Mouse (Mus musculus) lung, postnatal 14 days (tissue): ENCODE results near the gene S1pr2.
"Not testable (repeated sequence)": the region's sequence is repeated elsewhere in the genome, so short reads cannot be mapped to it uniquely, and the experiment has no call there.

Experiments used
- DNase-seq: peaks from one replicate; pipeline ENCODE4 v3.0.0; 2021

S1pr2 gene

GRCm38 (mm10) chr9:20976216-20976960 is at the start of gene S1pr2:
Gene S1pr2 (minus strand): TSS chr9:20976781.
- DNase-seq: peak; percentile 86

DNA sequence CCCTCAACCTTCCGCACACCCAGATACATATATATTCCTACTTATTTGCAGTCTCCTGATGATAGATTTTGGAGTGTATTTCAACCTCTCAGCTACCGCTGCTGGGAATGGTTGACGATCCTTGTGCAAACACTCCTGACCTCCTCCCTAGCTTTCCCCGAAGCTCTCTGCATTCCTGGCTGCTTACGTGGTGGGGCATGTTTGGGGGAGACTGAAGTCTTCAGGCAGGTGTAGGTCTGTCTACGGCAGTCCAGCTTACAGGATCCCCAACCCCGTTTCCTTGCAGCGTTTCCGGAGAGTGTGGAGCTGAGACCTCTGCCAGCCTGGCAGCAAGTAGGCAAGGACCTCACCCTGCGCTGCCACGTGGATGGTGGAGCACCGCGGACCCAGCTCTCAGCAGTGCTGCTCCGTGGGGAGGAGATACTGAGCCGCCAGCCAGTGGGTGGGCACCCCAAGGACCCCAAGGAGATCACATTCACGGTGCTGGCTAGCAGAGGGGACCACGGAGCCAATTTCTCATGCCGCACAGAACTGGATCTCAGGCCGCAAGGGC is 48.8 kb upstream of the S1pr2 start:
- DNase-seq: peak; percentile 60

- DNase-seq: no peak
Observed at GRCm38 (mm10) chr9:21022726-21023125, 46.1 kb upstream of the S1pr2 start.

- no peak for DNase-seq
Observed at GRCm38 (mm10) chr9:21022288-21022687, 45.7 kb upstream of the S1pr2 start.

DNA sequence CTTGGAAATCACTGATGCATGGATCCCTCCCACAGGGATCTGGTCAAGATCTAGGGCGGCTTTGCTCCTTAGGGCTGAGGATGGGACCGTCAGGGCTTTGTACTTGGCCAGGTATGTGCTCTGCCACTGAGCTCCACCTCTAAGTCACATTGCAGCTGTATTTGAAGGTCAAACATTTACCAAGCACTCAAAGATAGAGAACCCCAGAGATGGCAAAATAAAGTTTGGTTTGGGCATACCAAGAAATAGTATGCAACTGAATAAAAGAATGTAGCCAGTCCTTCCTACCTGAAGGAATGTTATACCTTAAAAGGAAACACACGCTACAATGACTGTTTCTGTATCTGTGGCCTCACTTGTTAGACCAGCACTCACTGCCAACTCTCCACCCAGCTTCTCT is 44.8 kb upstream of the S1pr2 start:
- DNase-seq: no peak

GRCm38 (mm10) chr9:21018600-21018999 is 42.0 kb upstream of the S1pr2 start:
- no peak for DNase-seq

DNA sequence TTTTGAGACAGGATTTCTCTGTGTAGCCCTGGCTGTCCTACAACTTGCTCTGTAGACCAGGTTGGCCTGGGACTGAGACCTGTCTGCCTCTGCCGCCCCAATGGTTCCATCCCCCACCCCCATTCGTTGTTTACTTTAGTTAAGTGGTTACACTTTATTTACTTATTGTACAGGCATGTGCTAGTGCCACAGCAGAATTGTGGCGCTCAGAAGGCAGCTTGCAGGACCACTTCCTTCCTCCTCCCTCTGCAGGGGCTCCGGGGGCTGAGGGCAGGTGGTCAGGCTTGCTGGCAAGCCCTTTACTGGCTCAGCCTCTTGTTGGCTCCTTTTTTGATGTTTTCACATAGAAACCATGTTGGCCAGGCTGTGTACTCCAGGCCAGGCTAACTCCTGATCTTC is 40.6 kb upstream of the S1pr2 start:
- DNase-seq: no peak

DNA sequence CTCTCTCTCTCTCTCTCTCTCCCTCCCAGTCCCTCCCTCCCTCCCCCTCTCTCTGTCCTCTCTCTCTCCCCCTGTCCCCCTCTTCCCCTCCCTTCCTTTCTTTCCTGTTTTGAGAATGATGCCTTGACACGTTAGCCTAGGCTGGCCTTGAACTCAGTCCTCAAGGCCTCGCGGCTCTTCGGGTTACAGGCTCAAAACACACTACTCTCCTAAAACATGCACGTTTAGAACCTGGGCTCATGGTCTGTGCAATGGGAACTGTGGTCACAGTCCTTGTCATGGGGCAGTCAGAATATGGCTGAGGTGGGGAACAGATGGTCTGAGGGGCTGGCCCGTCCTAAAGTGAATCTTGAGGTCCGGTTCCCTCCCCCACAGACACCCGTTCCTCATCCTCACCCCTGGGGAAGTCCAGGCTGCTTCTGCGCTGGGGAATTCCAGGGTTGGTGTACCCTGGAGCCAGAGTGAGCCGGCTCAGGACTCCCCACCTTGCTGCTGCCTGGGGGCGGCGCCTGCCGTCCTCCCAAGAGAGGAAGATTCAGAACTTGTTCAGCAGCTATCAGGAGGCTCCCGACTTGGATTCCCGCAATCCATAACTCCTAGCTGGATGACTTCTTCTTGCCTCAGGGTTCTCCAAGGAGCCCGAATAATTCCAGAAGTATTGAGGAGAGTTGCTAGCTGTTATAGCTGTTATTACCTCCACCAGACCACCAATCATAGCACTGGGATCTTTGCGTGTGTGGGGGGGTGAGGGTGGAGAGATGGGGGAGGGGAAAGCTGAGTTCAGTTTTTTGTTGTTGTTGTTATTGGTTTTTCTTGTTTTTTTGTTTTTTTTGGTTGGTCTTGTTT is 40.0 kb upstream of the S1pr2 start:
- DNase-seq: no peak

- DNase-seq: peak; percentile 86
Observed at GRCm38 (mm10) chr9:21015571-21016130, 39.1 kb upstream of the S1pr2 start, which contains the start of gene Icam1. Gene Icam1 (plus strand): TSS chr9:21015985.

- peak; percentile 73 for DNase-seq
Observed at GRCm38 (mm10) chr9:21014691-21015570, 38.4 kb upstream of the S1pr2 start.

GRCm38 (mm10) chr9:21012368-21012767 is 35.8 kb upstream of the S1pr2 start:
- no peak for DNase-seq

DNA sequence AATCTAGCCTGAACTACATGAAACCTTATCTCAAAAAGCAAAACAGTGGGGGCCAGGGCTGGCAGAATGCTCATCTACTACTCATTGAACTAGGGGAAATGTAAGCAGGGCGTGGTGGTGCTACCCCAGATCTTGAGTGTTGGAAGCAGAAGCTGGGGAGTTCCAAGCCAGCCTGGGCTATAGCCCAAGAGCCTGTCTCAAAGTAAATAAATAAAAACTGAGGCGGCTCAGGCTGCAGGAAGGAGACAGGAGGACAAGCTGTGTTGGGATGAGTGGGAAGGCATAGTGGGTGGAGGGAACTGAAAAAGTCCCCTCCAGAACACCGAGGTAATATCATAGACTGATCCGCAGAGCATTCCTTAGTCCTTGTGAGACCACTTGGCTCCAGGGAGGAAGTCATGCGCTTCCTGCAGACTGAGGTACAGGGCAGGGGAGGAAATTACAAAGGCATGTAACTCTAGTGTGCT is 35.3 kb upstream of the S1pr2 start:
- DNase-seq: peak; percentile 67

DNA sequence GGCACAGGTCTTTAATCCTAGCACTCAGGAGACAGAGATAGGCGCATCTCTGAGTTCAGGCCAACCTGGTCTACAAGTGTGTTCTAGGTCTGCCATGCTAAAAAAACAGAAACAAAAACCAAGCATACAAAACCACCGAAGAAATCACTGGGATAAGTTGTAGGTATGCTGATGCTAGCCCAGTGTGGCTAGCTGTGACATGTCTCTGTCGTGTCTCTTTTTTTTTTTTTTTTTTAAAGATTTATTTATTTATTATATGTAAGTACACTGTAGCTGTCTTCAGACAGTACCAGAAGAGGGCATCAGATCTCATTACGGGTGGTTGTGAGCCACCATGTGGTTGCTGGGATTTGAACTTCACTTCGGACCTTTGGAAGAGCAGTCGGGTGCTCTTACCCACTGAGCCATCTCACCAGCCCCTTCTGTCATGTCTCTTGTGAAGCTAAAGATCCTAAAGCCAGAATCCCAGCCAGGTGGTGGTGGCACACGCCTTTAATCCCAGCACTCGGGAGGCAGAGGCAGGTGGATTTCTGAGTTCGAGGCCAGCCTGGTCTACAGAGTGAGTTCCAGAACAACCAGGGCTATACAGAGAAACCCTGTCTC is 34.5 kb upstream of the S1pr2 start:
- not testable (repeated sequence) for DNase-seq

DNA sequence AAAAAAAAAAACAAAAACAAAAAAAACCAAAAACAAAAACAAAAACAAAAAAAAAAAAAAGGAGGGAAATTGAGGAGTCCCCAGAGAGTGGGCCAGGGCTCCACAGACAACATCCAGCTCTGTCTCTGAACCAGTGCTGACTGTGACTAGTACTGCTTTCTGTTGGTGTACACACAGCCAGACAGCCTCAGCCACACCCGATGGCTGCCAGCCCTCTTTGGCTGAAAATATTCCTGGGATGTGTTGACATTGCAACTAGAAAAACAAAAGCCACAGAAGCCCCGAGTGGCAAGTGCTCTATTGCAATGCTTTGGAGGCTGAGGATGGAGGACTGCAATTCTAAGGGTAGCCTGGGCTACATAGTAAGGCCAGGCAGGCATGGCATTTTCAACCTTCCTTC is 33.8 kb upstream of the S1pr2 start:
- no peak for DNase-seq

DNA sequence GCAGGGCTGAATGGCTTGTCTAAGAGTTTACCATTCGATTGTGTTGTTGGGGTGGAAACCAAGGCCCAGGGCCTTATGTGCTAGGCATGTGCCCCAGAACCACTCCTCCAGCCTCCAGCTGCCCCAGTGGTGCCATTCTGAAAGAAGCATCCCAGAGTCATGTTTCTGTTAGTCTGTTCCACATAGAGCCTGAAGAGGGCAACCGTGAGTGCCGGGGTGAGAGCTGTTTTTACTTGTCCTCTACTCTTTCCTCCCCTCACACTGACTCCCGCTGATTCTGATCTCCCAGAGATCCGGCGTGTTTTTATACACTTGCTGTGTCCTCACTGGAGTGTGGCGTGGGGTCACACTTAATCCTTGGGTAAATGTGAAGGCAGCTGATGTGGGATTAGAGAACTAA is 31.4 kb upstream of the S1pr2 start:
- DNase-seq: no peak

DNA sequence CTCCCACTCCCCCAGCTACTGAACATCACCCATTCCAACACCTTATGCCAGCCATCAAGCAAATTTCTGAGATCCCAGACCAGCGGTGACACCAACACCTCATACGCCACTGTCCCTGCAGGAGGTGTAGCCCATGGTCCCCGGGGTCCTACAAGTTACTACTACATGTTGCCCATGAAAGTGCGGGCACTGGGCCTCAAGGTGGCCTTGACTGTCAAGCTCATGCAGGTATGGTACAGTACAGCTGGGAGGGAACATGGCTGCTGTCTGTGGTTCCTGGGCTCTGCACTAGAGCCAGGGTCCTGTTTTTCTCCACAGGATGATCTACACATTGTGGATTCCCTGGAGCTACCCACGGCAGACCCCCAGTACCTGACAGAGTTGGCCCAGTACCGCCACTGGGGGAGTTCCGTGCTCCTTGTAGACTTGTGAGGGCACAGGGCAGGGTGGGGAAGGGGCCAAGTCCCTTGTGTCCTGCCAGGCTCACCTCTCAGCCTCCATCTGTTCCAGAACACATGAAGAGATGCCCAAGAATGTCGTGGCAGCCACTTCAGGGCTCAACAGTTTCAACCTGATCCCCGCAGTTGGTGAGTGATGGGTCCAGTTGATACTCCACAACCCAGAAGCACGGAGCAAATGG is 30.9 kb upstream of the S1pr2 start:
- DNase-seq: no peak

- peak; percentile 91 for DNase-seq
Observed at GRCm38 (mm10) chr9:21002627-21003551, 26.3 kb upstream of the S1pr2 start, which contains the start of gene Mrpl4. Gene Mrpl4 (plus strand): TSS chr9:21002738.

DNA sequence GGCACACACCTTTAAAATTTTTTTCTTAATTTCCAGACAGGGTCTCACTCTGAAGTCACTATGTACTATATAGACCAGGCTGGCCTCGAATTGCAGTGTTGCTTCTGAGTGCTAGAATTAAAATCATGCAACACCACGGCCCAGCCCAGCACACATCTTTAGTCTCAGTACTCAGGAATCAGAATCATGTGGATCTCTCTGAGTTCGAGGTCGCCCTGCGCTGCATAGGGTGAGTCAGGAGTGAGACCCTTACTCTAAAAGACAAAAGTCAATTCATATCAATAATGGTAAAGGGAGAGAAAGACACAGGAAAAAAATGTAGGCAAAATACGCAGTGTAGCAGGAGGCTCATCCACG is 25.7 kb upstream of the S1pr2 start:
- no peak for DNase-seq

GRCm38 (mm10) chr9:21001651-21002200 is 25.1 kb upstream of the S1pr2 start:
- no peak for DNase-seq

DNA sequence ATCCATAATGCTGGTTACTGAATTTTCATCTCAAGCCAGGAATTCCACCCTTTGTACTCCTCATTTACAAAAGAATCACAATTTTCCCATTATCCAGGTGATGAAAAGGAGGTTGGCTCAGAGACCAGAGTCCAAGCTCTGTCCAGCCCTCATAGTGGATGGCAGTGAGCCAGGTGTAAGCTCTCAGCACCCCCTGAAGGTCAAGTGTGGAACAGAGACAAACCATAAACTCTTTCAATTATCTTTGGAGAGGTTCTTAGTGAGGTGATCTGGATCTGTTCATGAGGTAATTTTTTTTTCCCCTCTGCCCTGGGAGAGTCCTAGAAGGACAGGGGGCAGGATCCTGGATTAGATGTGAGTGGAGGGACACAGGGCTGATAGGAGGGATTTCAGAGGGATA is 24.2 kb upstream of the S1pr2 start:
- DNase-seq: no peak
